Mouse (Mus musculus) lung, postnatal 25 days (tissue): ENCODE data around the gene B3galt2.

Experiments
- DNase-seq: peaks from one replicate; pipeline ENCODE4 v3.0.0; 2022; ENCODE audit warnings: low spot score

B3galt2 gene

GRCm38 (mm10) chr1:143702741-143703262 is 62.3 kb downstream of the B3galt2 start, which contains the start of gene Cdc73:
Cdc73 (minus strand) TSS chr1:143702893.
- DNase-seq, result peak; percentile 93
